Mouse (Mus musculus) retina, embryonic 14.5 days (tissue): ENCODE data around the gene Tectb.

ENCODE experiments used
- DNase-seq: peaks from one replicate; pipeline ENCODE4 v3.0.0-alpha.2; 2015; ENCODE audit warnings: low spot score

Gene Tectb

DNA sequence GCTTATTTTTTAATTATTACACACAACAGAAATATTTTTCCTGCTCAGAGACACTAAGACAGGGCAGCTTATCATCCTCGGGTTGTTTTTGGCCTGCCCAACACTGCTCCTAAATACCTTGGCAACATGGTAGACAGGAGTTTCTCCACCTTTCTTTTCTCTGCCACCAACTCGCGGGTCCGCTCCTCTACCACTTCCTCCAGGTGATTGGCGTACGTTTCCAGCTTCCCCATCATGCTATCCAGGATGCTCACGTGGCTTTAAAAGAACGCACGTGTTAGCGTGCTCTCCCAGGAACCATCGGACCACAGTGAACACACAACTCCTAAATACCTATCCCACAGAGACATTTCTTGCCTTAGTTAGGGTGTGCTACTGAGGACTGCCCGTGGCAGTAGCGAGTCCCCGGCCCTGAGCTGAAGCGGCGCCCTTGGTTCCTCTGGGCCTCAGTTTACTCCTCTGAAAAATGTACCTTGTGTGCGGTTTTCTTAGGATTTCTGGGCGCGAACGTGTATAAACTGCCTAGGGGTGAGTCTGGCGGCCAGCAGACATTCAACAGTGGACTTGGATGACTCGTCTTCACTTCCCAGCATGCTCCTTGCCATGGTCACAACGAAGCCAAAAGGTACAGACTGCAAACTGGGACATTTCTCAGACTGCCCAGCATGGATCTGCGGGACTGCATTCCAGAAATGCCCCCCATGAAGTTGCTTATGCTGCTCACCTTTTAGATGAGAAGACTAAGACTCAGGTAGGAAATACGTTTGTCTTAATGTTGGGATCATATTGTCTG lies 27.4 kb downstream of the Tectb start:
- DNase-seq = no peak

DNA sequence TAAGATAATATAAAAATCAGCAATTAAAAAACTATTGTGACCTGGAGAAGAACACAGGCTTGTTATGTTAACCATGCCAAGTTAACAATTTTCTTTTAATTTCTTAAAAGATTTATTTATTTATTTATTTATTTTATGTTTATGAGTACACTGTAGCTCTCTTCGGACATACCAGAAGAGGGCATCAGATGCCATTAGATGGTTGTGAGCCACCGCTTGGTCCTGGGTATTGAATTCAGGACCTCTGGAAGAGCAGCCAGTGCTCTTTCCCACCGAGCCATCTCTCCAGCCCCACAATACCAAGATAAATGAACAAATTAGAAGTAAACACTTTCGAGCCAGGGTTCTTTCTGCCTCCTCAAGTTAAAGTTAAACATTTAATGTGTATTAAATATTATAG lies 28.1 kb downstream of the Tectb start:
- DNase-seq = no peak

DNA sequence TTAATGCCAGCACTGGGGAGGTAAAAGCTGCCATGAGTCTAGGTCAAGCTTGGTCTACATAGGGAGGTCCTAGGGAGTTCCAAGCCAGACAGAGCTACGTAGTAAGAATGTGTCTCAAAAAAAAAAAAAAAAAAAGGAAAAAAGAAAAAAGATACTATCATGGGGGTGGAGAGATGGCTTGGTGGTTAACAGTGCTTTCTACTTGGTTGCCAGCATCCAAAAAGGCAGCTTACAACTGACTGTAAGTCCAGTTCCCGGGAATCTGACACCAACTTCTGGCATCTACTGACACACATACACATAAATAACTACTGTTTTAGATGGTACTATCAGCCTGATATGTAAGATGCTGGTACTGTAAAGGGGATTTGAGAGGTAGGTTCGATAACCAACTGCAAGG lies 28.6 kb downstream of the Tectb start:
- DNase-seq = no peak

GRCm38 (mm10) chr19:55211698-55212097 lies 31.2 kb downstream of the Tectb start:
- no peak for DNase-seq

- no peak for DNase-seq
Observed at GRCm38 (mm10) chr19:55213617-55214340, 33.2 kb downstream of the Tectb start.

DNA sequence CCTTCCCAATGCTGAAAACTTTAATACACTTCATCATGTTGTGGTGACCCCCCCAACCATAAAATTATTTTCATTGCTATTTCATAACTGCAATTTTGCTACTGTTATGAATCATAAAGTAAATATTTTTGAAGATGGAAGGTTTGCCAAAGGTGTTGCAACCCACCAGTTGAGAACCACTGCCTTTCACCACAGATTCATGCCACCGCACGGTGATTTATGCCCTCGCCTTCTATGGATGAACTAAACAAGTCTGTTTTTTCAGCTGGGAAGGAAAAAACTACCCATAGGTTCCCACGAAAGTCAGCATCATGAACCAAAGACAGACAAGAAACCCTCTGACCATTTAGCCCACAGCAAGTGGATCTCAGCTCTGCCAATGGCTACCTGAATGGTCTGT lies 36.3 kb downstream of the Tectb start:
- no peak for DNase-seq

DNA sequence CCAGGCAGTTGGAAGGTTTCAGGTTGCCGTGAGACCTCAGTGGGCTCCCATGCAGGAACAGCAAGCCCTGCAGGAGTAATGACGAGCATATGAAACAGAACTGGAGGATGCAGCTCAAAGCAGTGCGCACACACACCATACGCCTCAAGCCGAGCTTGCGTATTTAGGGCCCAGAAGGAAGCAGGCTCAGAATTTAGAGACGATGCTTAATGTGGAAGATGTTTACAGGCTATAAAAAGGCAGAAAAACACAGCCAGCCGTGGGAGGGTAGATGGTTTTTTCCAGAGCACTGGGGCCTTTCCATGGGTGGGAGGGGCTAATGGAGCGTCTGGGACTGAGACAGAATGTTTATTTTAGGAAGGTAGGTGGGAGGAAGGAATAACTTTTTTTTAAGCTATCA lies 36.8 kb downstream of the Tectb start:
- no peak for DNase-seq

DNA sequence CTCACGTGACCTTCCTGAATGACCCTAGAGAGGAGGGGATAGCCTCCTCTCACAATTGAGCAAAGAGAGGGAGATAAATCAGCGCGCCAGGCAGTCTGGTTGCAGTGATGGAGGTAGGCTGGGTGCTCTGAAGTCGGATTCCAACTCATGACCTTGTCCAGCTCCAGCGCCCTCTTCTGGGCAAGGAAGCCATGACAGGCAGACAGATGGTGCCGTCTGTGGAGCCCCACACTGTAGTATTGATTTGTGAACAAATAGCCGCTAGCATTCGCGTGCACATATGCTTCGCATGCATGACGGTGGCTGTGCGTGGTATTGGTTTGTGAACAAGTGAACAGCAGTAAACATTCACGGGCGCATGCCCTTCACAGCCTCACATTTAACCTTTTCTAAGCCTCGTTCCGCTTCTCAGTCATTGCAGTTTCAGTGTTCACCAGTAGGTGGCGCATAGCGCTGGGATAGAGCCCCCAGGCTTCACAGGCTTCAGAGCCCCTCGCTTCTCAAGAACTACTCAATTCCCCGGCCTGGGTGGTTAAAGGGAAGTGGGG lies 37.7 kb downstream of the Tectb start:
- DNase-seq = peak; percentile 97

GRCm38 (mm10) chr19:55218741-55219221 lies 38.2 kb downstream of the Tectb start:
- no peak for DNase-seq

DNA sequence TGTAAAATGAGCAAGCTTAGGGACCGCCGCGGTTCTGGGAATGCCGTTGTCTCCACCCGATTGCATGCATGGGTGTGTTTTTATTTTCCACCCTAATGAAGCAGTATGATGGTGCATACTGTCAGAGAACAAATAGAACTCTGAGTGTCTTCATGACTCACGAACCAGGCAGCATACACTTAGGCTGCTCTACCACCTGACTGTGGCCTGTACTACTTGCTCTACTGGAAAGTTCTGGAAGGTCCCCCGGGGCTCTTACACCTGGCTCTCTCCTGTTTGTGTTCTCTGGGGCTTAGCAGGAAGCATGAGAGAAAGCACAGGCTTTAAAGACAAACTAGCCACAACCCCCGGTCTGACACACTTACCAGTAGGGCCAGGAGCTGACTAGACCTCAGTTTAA lies 38.8 kb downstream of the Tectb start:
- no peak for DNase-seq

- DNase-seq = no peak
Observed at GRCm38 (mm10) chr19:55221208-55221607, 40.7 kb downstream of the Tectb start.

DNA sequence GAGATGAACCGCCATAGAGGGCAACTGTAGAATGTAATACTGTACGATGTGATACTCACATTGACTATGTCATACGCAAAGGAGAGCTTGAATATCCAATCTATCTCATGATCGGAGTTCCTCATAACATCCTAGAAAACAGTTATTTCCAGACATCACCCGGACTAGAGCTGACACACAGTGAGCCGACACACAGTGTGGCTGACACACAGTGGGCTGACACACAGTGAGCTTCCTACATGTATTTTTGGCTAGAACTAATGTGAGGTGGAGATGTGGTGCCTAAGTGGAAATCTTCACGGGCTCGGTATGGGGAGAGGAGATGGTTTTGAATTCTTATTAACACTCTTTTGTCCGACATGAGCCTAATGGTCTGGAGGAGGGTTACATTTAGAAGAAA lies 41.7 kb downstream of the Tectb start:
- no peak for DNase-seq

- no peak for DNase-seq
Observed at GRCm38 (mm10) chr19:55226621-55227020, 46.1 kb downstream of the Tectb start.

- no peak for DNase-seq
Observed at GRCm38 (mm10) chr19:55227135-55227534, 46.6 kb downstream of the Tectb start.

DNA sequence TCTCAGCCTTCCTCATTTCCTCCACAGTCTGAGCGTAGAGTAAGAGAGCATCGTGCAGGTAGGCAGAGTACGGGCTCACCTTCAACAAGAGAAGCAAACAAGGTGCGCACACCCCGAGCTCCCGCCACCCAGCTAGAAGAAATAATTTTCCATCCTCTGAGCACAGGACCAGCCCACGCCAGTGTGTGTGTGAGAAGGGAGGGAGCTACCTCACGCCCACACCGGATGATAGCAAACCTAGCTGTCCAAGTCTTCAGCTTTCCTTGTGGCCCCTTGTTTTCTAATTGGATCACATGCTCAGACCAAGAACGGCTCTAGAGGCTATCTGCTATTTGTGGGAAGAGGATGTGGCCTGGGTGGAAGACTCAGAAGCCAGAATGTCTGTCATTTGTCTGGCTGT lies 50.5 kb downstream of the Tectb start:
- DNase-seq = no peak

DNA sequence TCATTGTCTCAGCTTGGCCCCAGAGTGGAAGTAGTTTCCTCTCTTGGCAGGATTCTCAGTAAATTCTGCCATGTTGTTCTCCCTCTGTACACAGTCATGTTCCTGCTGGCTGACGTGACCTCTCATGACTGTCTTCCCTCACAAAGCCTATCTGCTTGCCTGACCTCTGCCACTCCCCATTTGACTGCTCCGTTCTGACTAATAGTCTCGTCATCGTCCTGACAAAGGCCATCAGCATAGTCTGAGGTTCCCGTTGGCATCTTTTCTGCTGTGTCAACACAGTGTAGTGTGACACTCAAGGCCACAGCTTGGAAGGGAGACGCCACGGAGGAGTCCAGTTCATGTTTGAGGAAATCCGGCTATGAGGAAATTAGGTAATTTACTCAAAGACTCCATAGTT lies 51.6 kb downstream of the Tectb start:
- no peak for DNase-seq

DNA sequence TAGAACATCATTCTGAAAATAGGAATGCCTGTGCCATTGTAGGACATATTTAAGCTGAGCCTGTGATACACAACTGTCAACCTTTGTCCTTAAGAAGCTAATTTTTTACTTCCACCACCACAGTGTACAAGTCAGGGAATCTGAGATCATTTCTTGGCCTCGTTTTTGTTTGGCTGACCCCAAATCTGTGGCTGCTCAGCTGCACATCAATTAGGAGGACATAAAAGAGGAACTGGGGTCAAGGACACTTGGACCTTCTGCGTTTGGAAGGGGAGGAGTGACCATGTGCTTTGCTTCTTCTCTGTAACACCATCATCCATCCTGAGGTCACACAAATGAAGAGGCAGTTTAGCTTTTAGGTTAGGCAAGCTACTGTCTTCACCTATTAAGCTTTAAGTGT lies 55.5 kb downstream of the Tectb start:
- no peak for DNase-seq

GRCm38 (mm10) chr19:55236564-55236963 lies 56.0 kb downstream of the Tectb start:
- DNase-seq = no peak

- no peak for DNase-seq
Observed at GRCm38 (mm10) chr19:55239766-55240426, 59.4 kb downstream of the Tectb start.

- DNase-seq = no peak
Observed at GRCm38 (mm10) chr19:55241186-55241645, 60.7 kb downstream of the Tectb start, which contains the start of gene Gucy2g. TSS of gene Gucy2g (minus strand) at chr19:55241236.

DNA sequence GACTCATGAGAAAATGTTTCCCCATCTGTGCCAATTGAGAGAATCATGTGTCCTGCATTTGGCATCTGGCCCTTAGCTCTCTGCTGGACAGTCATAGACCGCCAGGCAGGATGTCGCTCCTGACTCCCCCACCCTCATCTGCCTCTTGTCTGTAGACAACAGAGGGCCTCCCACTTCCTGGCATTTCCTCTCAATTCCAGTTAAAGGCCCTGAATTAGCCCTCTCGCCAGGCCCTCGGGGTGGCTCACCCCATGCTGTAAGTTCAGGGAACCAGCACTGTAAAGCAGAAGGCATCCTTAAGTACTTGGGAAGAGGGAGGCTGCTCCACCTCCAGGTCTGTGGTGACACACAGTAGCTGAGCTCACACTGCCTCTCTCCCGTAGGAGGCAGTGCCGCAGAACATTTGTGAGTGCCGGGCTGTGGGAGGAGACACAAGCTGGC lies 64.3 kb downstream of the Tectb start:
- DNase-seq = no peak
